Mouse (Mus musculus): ENCODE data around the gene Urm1.
"Not testable (repeated sequence)": the region's sequence is repeated elsewhere in the genome, so short reads cannot be mapped to it uniquely, and the experiment has no call there.

Gene Urm1

GRCm38 (mm10) chr2:29820025-29820817, at the start of gene Urm1:
Gene Urm1, plus strand, starts transcription at chr2:29820075.
- DNase-seq, result peak; percentile 72 to 80

GRCm38 (mm10) chr2:29770162-29770561, 49.7 kb upstream of the Urm1 start:
- no peak for DNase-seq

- DNase-seq, result no peak
Observed at GRCm38 (mm10) chr2:29771611-29772461, 48.0 kb upstream of the Urm1 start.

- no peak for DNase-seq
Observed at GRCm38 (mm10) chr2:29773323-29773722, 46.6 kb upstream of the Urm1 start.

GRCm38 (mm10) chr2:29781256-29781655, 38.6 kb upstream of the Urm1 start:
- not testable (repeated sequence) for DNase-seq

- no peak for DNase-seq
Observed at GRCm38 (mm10) chr2:29784290-29784689, 35.6 kb upstream of the Urm1 start.

GRCm38 (mm10) chr2:29787104-29787917, 32.6 kb upstream of the Urm1 start, which contains the start of gene Coq4:
Gene Coq4, plus strand, starts transcription at chr2:29787493.
- peak; percentile 89 to 92 for DNase-seq

- DNase-seq, result peak; percentile 92
Observed at GRCm38 (mm10) chr2:29787937-29788681, 31.8 kb upstream of the Urm1 start, which contains the start of gene Trub2. Gene Trub2, minus strand, starts transcription at chr2:29788502.

- DNase-seq, result no peak
Observed at GRCm38 (mm10) chr2:29792772-29793487, 26.9 kb upstream of the Urm1 start.

- DNase-seq, result peak; percentile 97 to 99
Observed at GRCm38 (mm10) chr2:29802075-29802826, 17.6 kb upstream of the Urm1 start, which contains the start of gene Slc27a4. Gene Slc27a4, plus strand, starts transcription at chr2:29802634.

GRCm38 (mm10) chr2:29802827-29803201, 17.1 kb upstream of the Urm1 start:
- no peak for DNase-seq

- DNase-seq, result peak; percentile 50 to 71
Observed at GRCm38 (mm10) chr2:29803400-29803831, 16.5 kb upstream of the Urm1 start.

GRCm38 (mm10) chr2:29815678-29816371, 4.0 kb upstream of the Urm1 start:
- DNase-seq, result no peak

- peak; percentile 93 for DNase-seq
Observed at GRCm38 (mm10) chr2:29817426-29818232, 2.2 kb upstream of the Urm1 start.

- no peak for DNase-seq
Observed at GRCm38 (mm10) chr2:29819363-29819762, 512 bp upstream of the Urm1 start.

GRCm38 (mm10) chr2:29826318-29826925, 6.5 kb downstream of the Urm1 start:
- DNase-seq, result no peak

- peak; percentile 93 to 96 for DNase-seq
Observed at GRCm38 (mm10) chr2:29826926-29827708, 7.2 kb downstream of the Urm1 start.

GRCm38 (mm10) chr2:29827709-29828024, 7.8 kb downstream of the Urm1 start:
- no peak for DNase-seq

Data from cerebellum, postnatal 25 days (tissue).